Mouse (Mus musculus): ENCODE measurements around the gene Lhx3. TPM values are rescaled to one million over a fixed set of nuclear protein-coding genes. Genes with fewer than 3 reads are reported as not detected.

Lhx3 gene
- total RNA-seq, 1 experiment from 2014 or later: not detected

- DNase-seq: peak; percentile 37
Measured at GRCm38 (mm10) chr2:26201926-26202848, 5.9 kb downstream of the Lhx3 start.

GRCm38 (mm10) chr2:26198488-26198887, 9.6 kb downstream of the Lhx3 start:
- DNase-seq: no peak

- no peak for DNase-seq
Measured at GRCm38 (mm10) chr2:26194552-26195339, 13.3 kb downstream of the Lhx3 start.

- no peak for DNase-seq
Measured at GRCm38 (mm10) chr2:26188517-26188916, 19.6 kb downstream of the Lhx3 start.

GRCm38 (mm10) chr2:26184352-26184751, 23.7 kb downstream of the Lhx3 start:
- DNase-seq: peak; percentile 46

- DNase-seq: peak; percentile 70
Measured at GRCm38 (mm10) chr2:26182646-26183045, 25.4 kb downstream of the Lhx3 start.

GRCm38 (mm10) chr2:26177189-26177588, 30.9 kb downstream of the Lhx3 start:
- no peak for DNase-seq

- DNase-seq: no peak
Measured at GRCm38 (mm10) chr2:26176731-26177130, 31.4 kb downstream of the Lhx3 start.

GRCm38 (mm10) chr2:26175191-26175590, 32.9 kb downstream of the Lhx3 start:
- peak; percentile 81 for DNase-seq

GRCm38 (mm10) chr2:26172166-26172565, 35.9 kb downstream of the Lhx3 start:
- no peak for DNase-seq

GRCm38 (mm10) chr2:26170376-26170775, 37.7 kb downstream of the Lhx3 start:
- DNase-seq: no peak

GRCm38 (mm10) chr2:26168843-26169579, 39.1 kb downstream of the Lhx3 start:
- no peak for DNase-seq

- DNase-seq: peak; percentile 2
Measured at GRCm38 (mm10) chr2:26166890-26167289, 41.2 kb downstream of the Lhx3 start.

GRCm38 (mm10) chr2:26158064-26158463, 50.0 kb downstream of the Lhx3 start:
- no peak for DNase-seq

- no peak for DNase-seq
Measured at GRCm38 (mm10) chr2:26156191-26156977, 51.7 kb downstream of the Lhx3 start.

- DNase-seq: no peak
Measured at GRCm38 (mm10) chr2:26155737-26156136, 52.4 kb downstream of the Lhx3 start.

- DNase-seq: no peak
Measured at GRCm38 (mm10) chr2:26154586-26154985, 53.5 kb downstream of the Lhx3 start.

GRCm38 (mm10) chr2:26153909-26154340, 54.2 kb downstream of the Lhx3 start:
- peak; percentile 46 for DNase-seq

GRCm38 (mm10) chr2:26153295-26153694, 54.8 kb downstream of the Lhx3 start:
- DNase-seq: peak; percentile 76

All from adrenal gland, postnatal 14 days (tissue).